Mouse (Mus musculus) regulatory T cell (primary cell): ENCODE results near the gene Tmem30b.

Experiments
- in situ Hi-C: fragments of 300-600 bp; cut with MboI, MseI; formaldehyde crosslinking; loops from one replicate; pipeline ENCODE4 v1.15.1; 2025; ENCODE audit warnings: high pct_unique_total_duplicates

Tmem30b gene

DNA sequence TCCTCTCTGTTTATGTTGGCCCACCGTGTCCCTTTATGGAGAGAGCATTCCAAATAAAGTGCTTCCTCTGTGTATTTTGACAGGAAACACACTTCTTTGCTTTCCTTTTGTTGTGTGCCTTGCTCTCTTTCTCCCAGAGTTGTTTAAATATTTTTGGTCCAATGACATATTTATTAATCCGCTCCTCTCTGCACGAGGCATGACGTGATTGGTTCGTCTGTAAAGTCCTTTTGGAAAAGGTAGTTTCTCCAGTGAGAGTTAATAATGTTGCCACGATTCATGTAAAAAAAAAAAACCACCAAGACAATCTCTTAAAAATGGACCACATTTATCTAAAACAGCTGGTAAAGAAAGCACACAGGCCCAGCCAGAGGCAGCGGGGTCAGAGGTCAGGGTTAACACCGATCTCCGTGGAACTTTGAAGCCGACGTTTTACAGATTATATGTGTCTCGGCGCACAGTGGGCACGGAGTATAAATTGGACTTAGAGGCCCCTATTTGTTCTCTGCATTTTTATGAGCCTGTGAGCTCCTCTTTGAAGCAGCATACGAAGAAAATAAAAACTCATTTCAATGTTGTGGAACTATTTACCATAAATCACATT is 24.9 kb downstream of the Tmem30b start:
- in situ Hi-C loops = no loop called here

DNA sequence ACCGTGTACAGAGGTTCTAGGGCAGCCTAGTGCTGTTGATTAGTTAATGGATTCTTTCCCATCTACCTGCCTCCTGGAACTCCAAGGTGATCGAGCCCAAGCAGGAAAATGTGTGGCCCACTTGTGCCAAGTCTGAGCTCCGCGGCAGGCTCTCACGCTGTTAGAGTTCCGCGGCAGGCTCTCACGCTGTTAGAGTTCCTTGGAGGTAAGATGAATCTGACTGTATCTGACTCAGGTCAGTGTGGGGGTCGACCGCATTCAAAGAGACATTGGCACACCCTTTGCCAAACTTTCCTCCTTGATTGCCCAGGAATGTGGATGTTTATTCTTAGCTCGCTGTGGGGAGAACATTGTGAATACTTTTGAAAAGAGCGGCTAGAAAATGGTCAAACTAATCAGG is 28.4 kb downstream of the Tmem30b start:
- in situ Hi-C loops = loop anchor here (5.0 to 10.0 kb wide), 3 partner anchors 65 to 673 kb away; no protein-coding TSS in a partner anchor

DNA sequence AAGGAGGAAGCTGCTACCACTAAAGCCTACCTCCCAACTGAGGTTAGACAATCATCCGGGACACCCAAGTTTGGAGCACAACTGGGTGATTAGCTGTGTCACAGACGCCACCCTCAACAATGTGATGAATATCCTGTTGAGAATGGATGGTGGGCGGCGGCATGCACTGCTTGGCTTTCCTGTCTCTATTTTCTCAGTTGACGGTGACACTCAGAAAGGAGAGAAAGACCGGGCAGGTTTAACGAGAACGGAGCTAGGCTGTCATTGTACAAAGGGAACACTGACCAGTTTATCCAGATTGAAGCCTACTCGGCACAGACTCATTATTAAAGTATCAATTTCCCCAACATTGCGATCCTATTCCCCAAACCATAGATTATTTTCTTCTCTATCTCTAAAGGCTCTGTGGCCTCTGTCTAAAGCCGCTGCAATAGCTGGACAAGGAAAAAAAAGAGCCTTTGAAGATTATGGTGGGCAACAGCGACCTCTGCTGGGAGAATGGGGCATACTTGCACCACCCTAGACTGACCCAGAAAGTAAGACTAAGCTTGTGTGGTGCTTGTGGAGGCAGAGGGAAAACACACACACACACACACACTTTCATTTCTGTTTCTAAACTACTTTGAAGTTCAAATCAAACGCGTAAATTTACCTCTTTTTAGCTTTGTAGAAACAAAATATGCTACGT is 29.0 kb downstream of the Tmem30b start:
- in situ Hi-C loops = loop anchor here (5.0 to 10.0 kb wide), 3 partner anchors 65 to 672 kb away; no protein-coding TSS in a partner anchor

DNA sequence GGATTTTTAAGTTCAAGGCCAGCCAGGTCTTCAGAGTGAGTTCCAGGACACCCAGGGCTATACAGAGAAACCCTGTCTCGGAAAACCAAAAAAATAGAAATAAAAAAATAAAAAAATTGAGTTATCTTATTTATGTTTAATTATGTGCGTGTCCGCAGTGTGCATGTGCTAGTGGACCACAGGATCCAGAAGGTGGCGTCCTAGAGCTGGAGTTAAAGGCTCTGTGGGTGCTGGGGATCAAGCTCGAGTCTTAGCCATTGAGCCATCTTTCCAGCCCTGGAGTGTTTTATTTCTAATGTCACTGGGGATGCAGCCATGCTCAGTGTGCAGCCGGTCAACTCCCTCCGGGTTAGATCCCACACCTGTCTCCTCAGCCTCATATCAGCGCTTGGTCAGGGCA is 29.7 kb downstream of the Tmem30b start:
- in situ Hi-C loops = loop anchor here (5.0 to 10.0 kb wide), 3 partner anchors 64 to 672 kb away; no protein-coding TSS in a partner anchor

DNA sequence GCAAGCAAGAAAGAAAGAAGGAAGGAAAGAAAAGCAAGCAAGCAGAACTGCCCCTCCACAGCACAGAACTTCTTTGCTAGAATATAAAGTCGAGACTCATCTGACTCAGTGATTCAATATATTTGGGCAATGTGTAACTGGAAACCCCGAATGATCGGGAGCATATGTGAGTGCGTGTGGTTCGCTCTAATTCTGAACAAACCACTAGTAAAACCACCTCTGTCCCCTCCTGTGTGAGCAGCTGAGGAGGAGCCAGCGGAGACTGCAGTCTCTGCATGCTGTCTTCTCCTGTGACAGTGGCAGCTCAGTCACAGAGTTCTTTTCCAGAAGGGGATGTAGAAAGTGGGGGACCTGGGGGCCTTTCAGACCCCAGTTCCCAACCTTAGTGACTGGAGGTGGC is 31.5 kb downstream of the Tmem30b start:
- in situ Hi-C loops = loop anchor here (5.0 to 10.0 kb wide), 3 partner anchors 62 to 670 kb away; no protein-coding TSS in a partner anchor

DNA sequence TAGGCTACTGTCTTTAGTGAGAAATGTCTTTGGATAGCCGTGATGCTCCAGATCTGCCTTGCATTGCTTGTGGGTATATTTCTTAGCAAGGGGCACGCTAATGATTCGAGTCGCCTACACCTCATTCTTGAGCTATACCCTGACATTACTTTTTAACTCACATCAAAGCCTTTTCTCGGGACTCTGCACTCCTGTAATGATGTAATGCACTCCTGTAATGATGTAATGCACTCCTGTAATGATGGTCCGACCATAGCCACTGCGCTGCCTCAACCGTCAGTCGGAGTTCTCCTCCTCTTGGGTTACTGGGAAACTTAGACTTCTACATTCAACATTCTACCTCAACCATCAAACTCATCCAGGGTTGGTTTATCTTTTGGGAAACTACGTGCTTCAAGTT is 32.2 kb downstream of the Tmem30b start:
- in situ Hi-C loops = loop anchor here (10.0 kb wide), 1 partner anchor 669 kb away; no protein-coding TSS in a partner anchor

DNA sequence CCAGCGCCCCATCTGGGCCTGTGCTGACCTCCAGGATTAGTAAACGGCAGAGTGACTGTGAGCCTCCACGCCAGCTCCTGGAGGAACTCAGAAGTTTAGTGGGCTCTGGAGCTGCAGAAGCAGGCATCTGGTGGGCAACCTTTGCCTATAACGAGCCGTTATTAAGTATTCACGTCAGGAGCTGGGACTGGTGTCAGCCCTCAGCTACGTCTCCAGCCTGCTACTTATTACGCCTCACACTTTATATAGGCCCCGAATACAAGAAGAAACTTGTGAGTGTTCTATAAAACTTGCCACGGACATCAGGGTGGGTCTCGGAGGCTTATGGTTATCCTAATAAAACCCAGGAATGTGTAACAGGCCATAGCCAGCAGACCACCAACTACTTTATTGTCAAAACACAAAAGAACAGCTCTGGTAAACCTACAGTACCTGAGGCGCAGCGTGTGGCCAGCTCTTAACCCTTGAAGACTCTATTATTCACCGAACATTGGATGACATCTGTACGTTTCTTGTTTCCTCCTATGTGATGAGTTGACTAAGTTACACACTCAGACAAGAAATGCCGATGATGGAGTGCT is 34.6 kb downstream of the Tmem30b start:
- in situ Hi-C loops = loop anchor here (10.0 kb wide), 1 partner anchor 667 kb away; no protein-coding TSS in a partner anchor

DNA sequence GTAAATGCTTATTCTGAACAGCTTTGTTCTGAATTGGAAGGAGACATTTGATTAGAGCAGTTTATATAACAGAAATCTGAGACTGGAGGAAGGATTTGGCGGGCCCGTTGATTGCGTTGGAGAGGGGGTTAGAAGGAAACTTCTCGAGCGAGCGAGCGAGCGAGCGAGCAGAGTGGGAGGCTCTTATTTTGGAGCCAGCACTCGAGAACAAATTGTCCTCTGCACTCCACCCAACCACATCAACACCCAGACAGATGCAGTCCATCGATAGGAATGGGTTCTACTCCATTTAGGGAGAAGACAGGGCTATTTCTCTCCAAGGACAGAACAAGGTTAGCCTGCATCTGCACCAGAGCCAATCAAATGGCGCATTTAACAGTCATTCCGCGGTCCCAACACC is 39.1 kb downstream of the Tmem30b start:
- in situ Hi-C loops = loop anchor here (10.0 kb wide), 1 partner anchor 1838 kb away; no protein-coding TSS in a partner anchor

DNA sequence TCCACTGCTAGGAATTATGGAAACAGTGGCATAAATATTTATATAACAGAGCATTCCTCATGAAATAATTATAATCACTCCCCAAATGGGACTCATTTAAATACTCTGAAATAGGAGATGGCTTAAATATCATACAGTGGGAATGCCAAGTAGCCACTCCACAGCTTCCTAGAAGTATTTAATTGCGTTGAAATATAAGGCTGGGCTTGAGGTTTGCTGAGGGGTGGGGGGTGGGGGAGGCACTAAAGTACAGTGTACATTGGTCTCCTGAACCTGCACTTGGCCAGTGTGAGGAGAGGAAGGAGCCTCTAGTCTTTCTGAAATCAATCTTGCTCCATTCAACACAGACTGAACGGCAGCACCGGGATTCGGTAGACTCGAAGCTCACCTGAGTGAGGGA is 39.5 kb downstream of the Tmem30b start:
- in situ Hi-C loops = loop anchor here (10.0 kb wide), 1 partner anchor 1838 kb away; no protein-coding TSS in a partner anchor

DNA sequence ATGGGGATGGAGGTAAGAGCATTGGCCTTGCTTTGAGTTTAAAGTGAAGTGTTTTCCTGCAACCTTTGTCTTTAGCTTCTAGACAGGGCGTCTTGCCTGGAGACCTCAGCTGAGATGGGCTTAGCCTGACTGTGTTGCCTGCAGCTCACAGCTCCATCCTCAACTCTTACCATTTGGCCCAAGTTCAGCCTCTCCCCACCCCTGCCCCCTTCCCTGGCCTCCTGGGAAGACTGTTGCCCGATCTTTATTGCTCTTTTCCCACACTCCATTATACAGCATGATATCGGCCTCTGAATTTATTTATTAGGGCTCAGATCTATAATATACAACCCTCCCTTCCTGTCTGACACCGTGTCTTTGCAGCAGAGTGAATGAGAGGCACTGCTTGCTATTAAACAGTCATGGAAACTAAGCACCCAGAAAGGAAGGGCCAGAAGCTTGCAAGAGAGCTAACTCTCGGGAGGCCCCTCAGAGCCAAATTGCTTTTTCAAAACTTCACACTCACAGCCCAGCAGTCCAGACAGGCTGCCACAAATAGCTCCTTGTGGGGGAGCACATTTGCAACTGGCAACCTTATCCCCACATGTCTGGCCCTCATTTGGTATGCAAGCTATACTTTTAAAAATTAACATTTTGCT is 45.4 kb downstream of the Tmem30b start:
- in situ Hi-C loops = loop anchor here (5.0 to 10.0 kb wide), 2 partner anchors 99 to 1844 kb away; no protein-coding TSS in a partner anchor

DNA sequence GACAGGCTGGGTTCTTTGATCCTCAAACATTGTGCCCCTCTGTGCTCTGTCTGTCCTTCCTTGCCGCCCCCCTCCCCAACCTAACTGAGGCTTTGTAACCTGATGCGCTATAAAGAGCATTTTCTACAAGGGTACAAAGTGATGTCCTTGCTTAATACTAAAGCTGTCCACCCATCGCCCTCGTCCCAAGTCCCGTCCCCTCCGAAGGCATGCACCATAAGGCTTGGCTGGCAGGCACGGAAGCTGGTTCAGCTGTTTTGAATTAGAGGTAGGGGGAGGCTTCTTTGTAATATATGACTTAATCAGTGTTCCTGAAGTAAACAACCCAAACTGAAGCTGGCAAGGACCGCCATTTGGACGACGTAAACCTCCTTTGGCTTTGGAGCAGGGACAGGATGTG is 51.0 kb downstream of the Tmem30b start:
- in situ Hi-C loops = loop anchor here (25.0 kb wide), 1 partner anchor 958 kb away; the partner anchor contains the start of gene Pcnx4

DNA sequence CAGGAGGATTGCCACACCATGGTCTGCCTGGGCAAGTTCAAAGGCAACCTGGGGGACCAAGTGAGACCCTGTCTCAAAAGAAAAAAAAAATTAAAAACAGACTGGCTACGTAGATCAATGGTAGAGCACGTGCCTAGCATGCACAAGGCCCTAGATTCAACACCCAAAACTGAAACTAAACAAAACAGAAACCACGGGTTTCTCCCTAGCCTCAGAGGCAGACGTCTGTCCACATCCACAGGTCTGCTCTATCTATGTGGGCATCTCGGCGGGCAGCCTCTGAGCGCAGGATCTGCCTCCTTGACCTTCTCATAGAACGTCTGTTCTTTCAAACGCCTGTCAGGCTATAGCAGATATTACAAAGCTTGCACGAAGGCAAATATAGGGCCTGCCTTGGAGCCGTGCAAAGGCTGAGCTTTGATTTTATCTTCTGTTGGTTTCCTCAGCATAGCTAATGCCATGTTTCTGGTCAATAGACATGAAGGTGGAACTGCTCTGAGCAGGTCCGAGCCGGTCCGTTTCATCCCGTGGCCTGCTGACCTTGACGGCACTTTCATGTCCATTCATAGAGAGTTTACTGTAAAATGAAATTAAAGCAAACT is 52.2 kb downstream of the Tmem30b start:
- in situ Hi-C loops = loop anchor here (25.0 kb wide), 1 partner anchor 957 kb away; the partner anchor contains the start of gene Pcnx4
